Mouse (Mus musculus) activated CD4-positive, CD25-positive, alpha-beta regulatory T cell, adult 4 months (primary cell): ENCODE measurements around the gene Dmwd. TPM values are rescaled to one million over a fixed set of nuclear protein-coding genes. Genes with fewer than 3 reads are reported as not detected.

ENCODE experiments used
- ATAC-seq: one replicate; pipeline ENCODE4 v1.8.0; 2017
- polyA plus RNA-seq, 2 experiments: library from polyadenylated mRNA; unstranded; fragments of 100-300 nt; shearing (Covaris generic); gene quantifications; one replicate each; pipeline ENCODE4 v1.2.1; 2017

Gene Dmwd
- polyA plus RNA-seq, 2 experiments from 2014 or later: not detected

- ATAC-seq: no peak
Measured at GRCm38 (mm10) chr7:19095751-19096110, 19.7 kb downstream of the Dmwd start.

GRCm38 (mm10) chr7:19096421-19096976, 20.5 kb downstream of the Dmwd start:
- ATAC-seq: no peak

DNA sequence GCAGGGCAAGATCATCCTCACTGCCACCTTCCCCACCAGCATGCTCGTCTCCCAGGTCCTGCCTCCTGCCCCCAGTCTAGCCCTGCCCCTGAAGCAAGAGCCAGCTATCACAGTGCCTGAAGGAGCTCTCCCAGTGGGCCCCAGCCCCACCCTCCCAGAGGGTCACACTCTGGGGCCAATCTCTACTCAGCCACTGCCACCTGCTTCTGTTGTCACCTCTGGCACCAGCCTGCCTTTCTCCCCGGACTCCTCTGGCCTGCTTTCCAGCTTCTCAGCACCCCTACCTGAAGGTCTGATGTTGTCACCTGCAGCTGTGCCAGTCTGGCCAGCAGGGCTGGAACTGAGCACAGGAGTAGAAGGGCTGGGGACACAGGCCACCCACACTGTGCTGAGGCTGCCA, 21.2 kb downstream of the Dmwd start:
- no peak for ATAC-seq

- ATAC-seq: no peak
Measured at GRCm38 (mm10) chr7:19097863-19098262, 21.8 kb downstream of the Dmwd start.

DNA sequence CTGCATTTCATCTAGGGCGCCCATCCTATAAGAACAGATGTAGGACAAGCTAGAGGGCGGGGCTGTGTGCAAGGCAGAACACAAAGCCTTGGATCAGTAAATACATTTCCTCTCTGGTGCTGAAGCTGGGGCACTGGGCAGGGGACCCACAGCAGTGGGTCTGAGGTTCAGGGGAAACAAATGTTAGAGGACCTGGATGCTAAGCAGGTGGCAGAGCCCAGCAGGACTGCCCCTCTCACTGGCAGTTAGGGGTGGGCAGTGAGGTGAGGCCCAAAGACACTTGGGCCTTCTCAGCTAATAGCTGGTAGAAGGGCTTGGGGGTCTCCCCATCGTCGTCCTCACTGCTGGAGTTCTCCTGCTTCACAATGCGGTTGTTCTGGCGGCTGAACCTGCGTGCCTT, 22.8 kb downstream of the Dmwd start:
- ATAC-seq: no peak

DNA sequence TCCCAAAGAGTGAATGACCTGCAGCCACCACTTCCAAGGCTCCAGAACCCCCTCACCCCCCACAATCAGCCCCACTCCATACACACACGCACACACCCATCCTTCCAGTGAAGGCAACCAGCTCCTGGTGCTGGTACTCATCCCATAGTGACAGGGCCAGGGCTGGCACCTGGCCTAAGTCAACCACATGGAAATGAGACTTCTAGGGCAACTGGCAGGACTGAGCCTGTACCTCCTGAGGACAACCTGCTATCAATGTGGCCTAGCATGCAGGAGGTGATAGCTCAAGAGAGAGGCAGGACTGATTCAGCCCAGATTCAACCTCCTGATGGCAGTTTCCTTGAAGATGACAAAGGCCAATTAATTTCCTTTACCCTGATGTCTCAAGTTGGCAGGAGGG, 24.3 kb downstream of the Dmwd start:
- ATAC-seq: no peak

DNA sequence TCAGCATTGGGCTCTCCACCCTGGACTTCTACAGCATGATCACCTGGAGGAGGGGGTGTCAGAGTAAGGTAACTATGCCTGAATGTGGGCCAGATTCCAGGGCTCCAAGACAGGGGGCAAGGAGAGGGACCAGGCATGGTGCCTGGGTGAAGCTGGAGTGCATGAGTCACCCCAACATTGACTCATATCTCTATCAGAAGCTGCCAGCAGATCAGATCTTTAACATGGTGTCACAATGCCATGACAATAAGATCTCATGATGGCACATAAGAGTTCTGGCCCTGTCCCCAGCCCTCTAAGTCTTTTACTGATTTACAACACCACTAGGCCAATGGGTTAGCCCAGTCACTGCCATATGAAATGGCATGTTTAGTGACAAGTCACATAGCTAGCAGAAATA, 27.7 kb downstream of the Dmwd start:
- ATAC-seq: no peak

- ATAC-seq: no peak
Measured at GRCm38 (mm10) chr7:19104486-19104885, 28.5 kb downstream of the Dmwd start.

GRCm38 (mm10) chr7:19107436-19107835, 31.4 kb downstream of the Dmwd start:
- no peak for ATAC-seq

GRCm38 (mm10) chr7:19109565-19109964, 33.5 kb downstream of the Dmwd start:
- no peak for ATAC-seq

DNA sequence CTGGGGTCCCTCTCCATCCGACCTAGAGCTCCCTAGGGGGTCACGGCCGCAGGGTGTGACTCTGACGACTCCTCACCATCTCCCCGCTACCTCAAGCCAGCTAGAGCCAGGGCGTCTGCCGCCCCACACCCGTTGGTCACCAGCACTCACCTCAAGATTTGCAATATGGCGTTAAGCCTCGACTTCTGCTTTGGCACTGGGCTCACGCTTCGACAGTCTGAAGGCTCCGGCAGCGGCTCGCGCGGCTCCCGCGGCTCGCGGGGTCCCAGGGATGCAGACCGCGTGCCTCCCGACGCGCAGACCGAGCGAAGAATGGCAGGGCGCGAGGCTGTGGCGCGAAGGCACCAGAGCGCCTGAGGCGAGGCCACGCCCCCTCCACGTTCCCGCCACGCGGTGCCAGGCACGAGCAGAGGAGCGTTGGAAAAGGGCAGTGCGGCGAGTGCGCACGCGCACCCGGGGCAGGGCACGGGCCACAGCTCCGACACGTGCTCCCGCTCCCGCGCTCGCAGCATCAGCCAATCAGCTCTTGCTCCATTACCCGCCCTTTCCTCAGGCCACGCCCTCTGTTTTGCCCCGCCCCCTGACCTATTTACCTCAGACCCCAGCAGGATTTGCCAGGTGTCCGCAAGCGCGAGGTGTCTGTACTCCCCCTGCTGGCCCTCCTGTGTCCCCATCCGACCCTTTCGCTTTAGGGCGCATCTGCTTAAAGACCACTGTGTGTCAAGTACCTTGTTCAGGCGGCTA, 42.2 kb downstream of the Dmwd start, which contains the start of gene Gm4969:
Gene Gm4969 (minus strand): TSS at position 341 of the 744 bp plus-strand sequence.
- no peak for ATAC-seq

DNA sequence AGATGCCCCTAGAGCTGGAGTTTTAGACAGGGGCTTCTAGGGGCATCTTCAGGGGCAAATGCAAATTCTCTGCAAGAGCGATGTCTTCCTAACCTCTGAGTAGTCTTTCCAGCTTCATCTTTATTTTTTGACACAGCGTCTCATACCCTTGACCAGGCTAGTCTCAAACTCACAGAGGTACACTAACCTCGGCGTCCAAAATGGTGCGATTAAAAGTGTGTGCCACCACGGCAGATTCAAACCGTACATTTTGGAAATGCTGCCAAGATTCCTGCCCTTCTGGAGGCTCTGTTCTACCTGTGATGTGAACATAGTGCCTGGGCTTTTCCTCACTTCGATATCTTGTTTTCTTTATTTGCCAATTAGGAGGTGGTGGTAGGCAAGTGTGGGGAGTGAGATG, 43.1 kb downstream of the Dmwd start:
- ATAC-seq: no peak

- ATAC-seq: peak; percentile 99
Measured at GRCm38 (mm10) chr7:19119631-19120429, 43.8 kb downstream of the Dmwd start, which contains the start of gene Fbxo46. TSS of gene Fbxo46 (plus strand) at chr7:19119859.

DNA sequence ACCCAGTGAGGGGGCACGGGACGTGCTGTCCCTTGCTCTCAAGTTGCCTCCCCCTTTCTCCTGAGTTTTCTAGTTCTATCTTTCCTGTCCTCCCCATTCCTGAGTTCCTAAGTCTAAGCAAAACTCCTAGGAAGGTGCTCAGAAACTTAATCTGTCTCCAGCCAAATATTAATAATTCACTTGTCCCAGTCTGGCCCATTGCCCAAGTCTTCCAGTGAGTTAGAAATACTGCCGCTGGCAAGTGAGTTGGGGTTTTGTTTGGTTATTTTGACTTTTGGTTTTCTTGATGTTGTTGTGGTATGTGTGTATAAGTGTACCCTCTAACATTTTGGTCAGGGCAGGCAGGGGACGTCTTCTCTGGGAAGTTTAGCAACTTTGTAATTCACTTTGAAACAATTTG, 45.7 kb downstream of the Dmwd start:
- ATAC-seq: no peak

DNA sequence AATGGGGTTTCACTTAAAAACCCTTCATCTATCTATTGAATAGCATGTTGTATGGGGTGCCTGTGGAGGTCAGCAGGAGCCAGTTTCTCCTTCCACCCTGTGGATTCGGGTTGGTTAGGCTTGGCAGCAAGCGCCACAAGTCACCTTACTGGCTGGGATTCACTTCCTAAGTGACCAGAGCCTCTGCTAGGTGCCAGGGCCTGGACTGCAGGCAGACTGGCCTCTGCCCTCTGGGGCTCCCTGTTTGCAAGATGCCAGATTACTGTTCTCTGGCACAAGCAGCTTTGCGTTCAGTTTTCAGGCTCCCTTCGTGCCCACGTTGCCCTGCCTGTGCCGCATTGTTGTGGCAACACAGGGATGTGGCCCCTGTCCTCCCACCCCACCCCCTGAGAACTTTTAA, 48.7 kb downstream of the Dmwd start:
- no peak for ATAC-seq

GRCm38 (mm10) chr7:19127744-19128143, 51.7 kb downstream of the Dmwd start:
- no peak for ATAC-seq

DNA sequence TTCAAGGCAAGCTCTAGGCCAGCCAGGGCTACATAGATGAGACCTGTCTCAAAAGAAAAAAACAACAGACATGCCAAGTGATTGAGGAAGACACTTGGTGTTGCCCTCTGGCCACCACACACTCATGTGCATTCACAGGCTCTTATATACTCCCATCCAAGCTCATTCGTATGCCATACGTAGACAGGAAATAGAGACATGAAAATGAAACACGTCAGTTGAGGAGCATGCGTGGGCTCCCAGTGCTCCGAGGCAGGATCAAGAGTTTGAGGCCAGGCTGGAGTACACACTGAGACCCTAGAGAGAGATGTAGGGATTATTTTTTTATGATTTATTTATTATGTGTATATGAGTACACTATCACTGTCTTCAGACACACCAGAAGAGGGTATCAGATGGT, 53.4 kb downstream of the Dmwd start:
- peak; percentile 10 for ATAC-seq

DNA sequence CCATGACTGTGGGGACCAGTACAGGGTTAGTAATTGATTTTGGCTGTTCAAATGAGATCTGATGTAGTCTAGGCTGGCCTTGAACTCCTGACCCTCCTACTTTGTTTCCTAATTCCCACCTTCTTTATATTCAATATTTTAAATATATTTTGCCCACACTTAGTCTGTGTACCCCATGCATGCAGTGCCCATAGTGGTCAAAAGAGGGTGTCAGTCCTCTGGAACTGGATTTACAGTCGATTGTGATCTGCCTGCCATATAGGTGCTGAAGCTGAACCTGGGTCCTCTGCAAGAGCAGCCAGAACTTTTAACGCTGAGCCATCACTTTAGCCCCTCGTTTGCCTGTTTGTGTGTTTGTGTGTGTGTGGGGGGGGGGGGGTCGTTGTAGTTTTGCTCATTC, 54.6 kb downstream of the Dmwd start:
- ATAC-seq: no peak

GRCm38 (mm10) chr7:19131324-19131848, 55.4 kb downstream of the Dmwd start:
- peak; percentile 97 for ATAC-seq
